Mouse (Mus musculus): ENCODE measurements around the gene 1700001K19Rik.
"Not testable (repeated sequence)": the region's sequence is repeated elsewhere in the genome, so short reads cannot be mapped to it uniquely, and the experiment has no call there.

The 1700001K19Rik gene

GRCm38 (mm10) chr12:110706337-110707231, 24.2 kb upstream of the 1700001K19Rik start:
- H3K9me3 ChIP-seq (ENCODE audit: low read length): no peaks in the 10 kb centered on the region
- peak overlapping the region; percentile 54 for H3K4me3 ChIP-seq (replicated peaks; ENCODE audit: low read length)
- H3K4me1 ChIP-seq (replicated peaks; ENCODE audit: low read depth, low read length): peaks cover 93% of the 10 kb centered on the region
- TF ChIP-seq CTCF (conservative IDR thresholded peaks at IDR 0.05; ENCODE audit: low read length) (no peak), NANOG (IDR thresholded peaks at IDR 0.05; ENCODE audit: borderline replicate concordance, low read length) (no peak), POU5F1 (IDR thresholded peaks at IDR 0.05; ENCODE audit: borderline replicate concordance, low read length) (no peak)
- H3K36me3 ChIP-seq (ENCODE audit: insufficient read depth, low read length): no peaks in the 10 kb centered on the region
- no peaks in the 10 kb centered on the region for H3K27me3 ChIP-seq (ENCODE audit: insufficient read depth, low read length)

- H3K27me3 ChIP-seq (ENCODE audit: insufficient read depth, low read length); H3K36me3 ChIP-seq (ENCODE audit: insufficient read depth, low read length); H3K4me3 ChIP-seq (replicated peaks; ENCODE audit: low read length); H3K9me3 ChIP-seq (ENCODE audit: low read length): not testable (repeated sequence)
- peaks cover 92% of the 10 kb centered on the region for H3K4me1 ChIP-seq (replicated peaks; ENCODE audit: low read depth, low read length)
Measured at GRCm38 (mm10) chr12:110705419-110705818, 23.0 kb upstream of the 1700001K19Rik start.

GRCm38 (mm10) chr12:110703682-110704081, 21.3 kb upstream of the 1700001K19Rik start:
- no peaks in the 10 kb centered on the region for H3K27me3 ChIP-seq (ENCODE audit: insufficient read depth, low read length)
- TF ChIP-seq CTCF (conservative IDR thresholded peaks at IDR 0.05; ENCODE audit: low read length) (no peak), NANOG (IDR thresholded peaks at IDR 0.05; ENCODE audit: borderline replicate concordance, low read length) (no peak), POU5F1 (IDR thresholded peaks at IDR 0.05; ENCODE audit: borderline replicate concordance, low read length) (no peak)
- no peaks in the 10 kb centered on the region for H3K9me3 ChIP-seq (ENCODE audit: low read length)
- peaks cover 94% of the 10 kb centered on the region for H3K4me1 ChIP-seq (replicated peaks; ENCODE audit: low read depth, low read length)
- no peaks in the 10 kb centered on the region for H3K36me3 ChIP-seq (ENCODE audit: insufficient read depth, low read length)
- H3K4me3 ChIP-seq (replicated peaks; ENCODE audit: low read length): peak overlapping the region; percentile 74

- Histone ChIP-seq H3K9me3 (ENCODE audit: low read length) (no peaks in the 10 kb centered on the region), H3K36me3 (ENCODE audit: insufficient read depth, low read length) (no peaks in the 10 kb centered on the region), H3K27me3 (ENCODE audit: insufficient read depth, low read length) (no peaks in the 10 kb centered on the region), H3K4me3 (replicated peaks; ENCODE audit: low read length) (peak overlapping the region; percentile 74), H3K4me1 (replicated peaks; ENCODE audit: low read depth, low read length) (peaks cover 94% of the 10 kb centered on the region)
- TF ChIP-seq CTCF (conservative IDR thresholded peaks at IDR 0.05; ENCODE audit: low read length): peak; percentile 93
- TF ChIP-seq NANOG (IDR thresholded peaks at IDR 0.05; ENCODE audit: borderline replicate concordance, low read length): no peak
Measured at GRCm38 (mm10) chr12:110703008-110703471, 20.6 kb upstream of the 1700001K19Rik start.

- peak within 1 kb of the TSS; percentile 74 for H3K4me3 ChIP-seq (replicated peaks; ENCODE audit: low read length)
- TF ChIP-seq CTCF (conservative IDR thresholded peaks at IDR 0.05; ENCODE audit: low read length) (no peak), POU5F1 (IDR thresholded peaks at IDR 0.05; ENCODE audit: borderline replicate concordance, low read length) (0 out of 2 replicates have a peak, but pooled peaks have one; percentile 14)
- H3K27me3 ChIP-seq (ENCODE audit: insufficient read depth, low read length): no peaks in the 10 kb centered on the region
- peaks cover 94% of the 10 kb centered on the region for H3K4me1 ChIP-seq (replicated peaks; ENCODE audit: low read depth, low read length)
- H3K36me3 ChIP-seq (ENCODE audit: insufficient read depth, low read length): no peaks in the 10 kb centered on the region
- no peaks in the 10 kb centered on the region for H3K9me3 ChIP-seq (ENCODE audit: low read length)
Measured at GRCm38 (mm10) chr12:110702556-110702955, 20.1 kb upstream of the 1700001K19Rik start, which contains the start of gene Hsp90aa1. Gene Hsp90aa1, minus strand, starts transcription at chr12:110702728.

- H3K36me3 ChIP-seq (ENCODE audit: insufficient read depth, low read length); H3K27me3 ChIP-seq (ENCODE audit: insufficient read depth, low read length); H3K9me3 ChIP-seq (ENCODE audit: low read length): not testable (repeated sequence)
- H3K4me3 ChIP-seq (replicated peaks; ENCODE audit: low read length): peak overlapping the region; percentile 74
- peaks cover 90% of the 10 kb centered on the region for H3K4me1 ChIP-seq (replicated peaks; ENCODE audit: low read depth, low read length)
Measured at GRCm38 (mm10) chr12:110701363-110701762, 18.9 kb upstream of the 1700001K19Rik start.

- H3K9me3 ChIP-seq (ENCODE audit: low read length): no peaks in the 10 kb centered on the region
- H3K36me3 ChIP-seq (ENCODE audit: insufficient read depth, low read length): no peaks in the 10 kb centered on the region
- peak overlapping the region; percentile 74 for H3K4me3 ChIP-seq (replicated peaks; ENCODE audit: low read length)
- TF ChIP-seq NANOG (IDR thresholded peaks at IDR 0.05; ENCODE audit: borderline replicate concordance, low read length) (no peak), CTCF (conservative IDR thresholded peaks at IDR 0.05; ENCODE audit: low read length) (no peak), POU5F1 (IDR thresholded peaks at IDR 0.05; ENCODE audit: borderline replicate concordance, low read length) (no peak)
- peaks cover 84% of the 10 kb centered on the region for H3K4me1 ChIP-seq (replicated peaks; ENCODE audit: low read depth, low read length)
- no peaks in the 10 kb centered on the region for H3K27me3 ChIP-seq (ENCODE audit: insufficient read depth, low read length)
Measured at GRCm38 (mm10) chr12:110700730-110701129, 18.3 kb upstream of the 1700001K19Rik start.

GRCm38 (mm10) chr12:110699171-110699547, 16.7 kb upstream of the 1700001K19Rik start:
- H3K36me3 ChIP-seq (ENCODE audit: insufficient read depth, low read length): peaks cover 15% of the 10 kb centered on the region
- TF ChIP-seq NANOG (IDR thresholded peaks at IDR 0.05; ENCODE audit: borderline replicate concordance, low read length) (no peak), POU5F1 (IDR thresholded peaks at IDR 0.05; ENCODE audit: borderline replicate concordance, low read length) (no peak)
- H3K9me3 ChIP-seq (ENCODE audit: low read length): no peaks in the 10 kb centered on the region
- H3K4me1 ChIP-seq (replicated peaks; ENCODE audit: low read depth, low read length): peaks cover 70% of the 10 kb centered on the region
- H3K27me3 ChIP-seq (ENCODE audit: insufficient read depth, low read length): no peaks in the 10 kb centered on the region
- peak overlapping the region; percentile 89 for H3K4me3 ChIP-seq (replicated peaks; ENCODE audit: low read length)

Measured in E14TG2a.4 (cell line).